Mouse (Mus musculus): ENCODE results near the gene Nxt2. TPM values are rescaled to one million over a fixed set of nuclear protein-coding genes. Genes with fewer than 3 reads are reported as not detected.

The Nxt2 gene
- total and polyA plus RNA-seq, 2 experiments from 2014 or later = 16.7 to 26.6 TPM

DNA sequence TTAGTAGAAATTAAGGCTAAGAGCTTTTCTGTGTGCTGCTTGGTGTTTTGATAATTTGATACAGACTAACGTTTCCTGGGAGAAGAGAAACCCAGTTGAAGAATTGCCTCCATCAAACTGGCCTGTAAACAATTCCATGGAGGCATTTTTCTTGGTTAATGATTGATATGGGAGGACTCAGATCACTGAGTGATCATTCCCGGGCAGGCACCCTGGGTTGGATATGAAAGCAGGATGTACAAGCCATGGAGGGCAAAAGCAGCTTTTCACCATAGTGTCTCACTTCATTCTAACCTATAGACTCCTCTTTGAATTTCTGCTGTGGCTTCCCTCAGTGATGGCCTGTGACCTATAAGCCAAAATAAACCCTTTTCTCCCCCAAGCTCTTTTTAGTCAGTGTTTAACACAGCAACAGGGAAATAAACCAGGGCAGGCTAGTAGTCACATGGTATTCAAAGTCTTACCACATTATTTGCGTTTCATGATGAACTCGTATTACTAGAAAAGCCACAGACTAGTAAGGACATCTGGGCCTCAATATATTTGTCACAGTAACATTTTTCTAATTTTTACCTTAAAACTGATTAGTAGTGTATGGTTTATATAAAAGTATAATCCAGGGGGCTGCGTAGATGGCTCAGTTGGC is 19.2 kb downstream of the Nxt2 start:
- Histone ChIP-seq H3K4me2 (ENCODE audit: low read depth, low read length) (no peak overlapping the region), H3K9ac (replicated peaks; ENCODE audit: low read length) (no peak overlapping the region), H3K9me3 (ENCODE audit: low read length) (no peaks in the 10 kb centered on the region), H3K27ac (no peak overlapping the region), H3K36me3 (ENCODE audit: insufficient read depth, low read length) (no peaks in the 10 kb centered on the region), H3K4me1 (ENCODE audit: insufficient read depth, low read length) (no peaks in the 10 kb centered on the region), H3K27me3 (ENCODE audit: insufficient read depth, low read length) (no peaks in the 10 kb centered on the region), H3K4me3 (ENCODE audit: low read length) (no peak overlapping the region)
- ATAC-seq (no peak), DNase-seq (ENCODE audit: low spot score) (no peak)
- 78% methylated on average over 5 of the region's 5 CpGs for WGBS
- TF ChIP-seq CTCF (IDR thresholded peaks at IDR 0.05; ENCODE audit: low read depth) = no peak

DNA sequence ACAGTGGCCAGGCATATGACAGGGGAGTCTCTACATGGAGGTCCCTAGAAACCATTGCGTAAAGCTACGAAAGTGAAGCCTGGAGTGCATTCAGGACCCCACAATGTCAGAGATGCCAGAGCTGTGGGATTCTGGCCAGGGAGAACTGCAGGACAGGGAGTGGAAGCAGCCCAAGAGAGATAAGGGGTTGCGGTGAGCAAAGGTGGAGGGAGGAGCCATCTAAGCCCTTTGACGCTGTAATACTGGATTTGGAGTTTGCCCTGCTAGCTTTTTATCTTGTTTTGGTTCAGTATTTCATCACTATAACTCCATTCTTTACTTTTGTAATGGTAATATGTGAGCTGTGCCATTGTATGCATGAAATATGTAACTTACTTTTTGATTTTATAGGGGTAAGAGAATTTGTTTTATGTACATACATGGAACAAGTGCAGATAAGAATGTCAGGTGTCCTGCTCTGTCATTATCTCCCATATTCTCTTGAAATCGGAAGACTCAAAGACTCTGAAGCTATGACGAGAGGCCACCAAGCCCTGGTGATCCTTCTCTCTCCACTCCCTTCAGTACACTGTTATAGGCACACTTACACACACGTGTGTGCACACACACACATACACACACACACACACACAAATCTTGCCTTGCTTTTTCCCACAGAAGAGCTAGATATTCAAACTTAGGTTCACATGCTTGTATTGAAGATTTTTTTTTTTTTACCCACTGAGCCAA is 23.6 kb downstream of the Nxt2 start:
- Histone ChIP-seq H3K36me3 (ENCODE audit: insufficient read depth, low read length) (no peaks in the 10 kb centered on the region), H3K4me2 (ENCODE audit: low read depth, low read length) (no peak overlapping the region), H3K27me3 (ENCODE audit: insufficient read depth, low read length) (no peaks in the 10 kb centered on the region), H3K9me3 (ENCODE audit: low read length) (no peaks in the 10 kb centered on the region), H3K4me1 (ENCODE audit: insufficient read depth, low read length) (no peaks in the 10 kb centered on the region), H3K4me3 (ENCODE audit: low read length) (no peak overlapping the region), H3K27ac (no peak overlapping the region), H3K9ac (replicated peaks; ENCODE audit: low read length) (no peak overlapping the region)
- ATAC-seq = no peak
- 79% methylated on average over 7 of the region's 7 CpGs for WGBS
- no peak for DNase-seq (ENCODE audit: low spot score)
- no peak for TF ChIP-seq CTCF (IDR thresholded peaks at IDR 0.05; ENCODE audit: low read depth)

DNA sequence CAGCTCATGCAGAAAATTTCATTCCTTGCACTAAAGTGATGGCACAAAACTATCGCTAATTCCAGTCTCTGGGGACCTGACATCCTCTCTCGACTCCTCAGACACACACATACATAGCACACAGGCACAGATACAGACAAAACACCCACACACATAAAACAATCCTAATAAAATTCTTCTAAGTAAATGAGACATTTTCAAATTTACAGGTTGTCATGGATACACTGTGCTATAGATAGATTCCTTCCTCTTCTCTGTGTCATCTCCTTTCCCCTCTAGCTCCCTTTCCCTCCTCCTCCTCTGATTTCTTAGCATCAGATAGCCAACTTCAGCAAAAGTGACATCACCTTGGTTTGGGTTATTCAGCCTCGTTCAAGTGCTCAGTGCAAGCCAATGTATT is 49.5 kb downstream of the Nxt2 start:
- H3K36me3 ChIP-seq (ENCODE audit: insufficient read depth, low read length) = no peaks in the 10 kb centered on the region
- no peak for TF ChIP-seq CTCF (IDR thresholded peaks at IDR 0.05; ENCODE audit: low read depth)

GRCm38 (mm10) chrX:142276573-142276972 is 50.0 kb downstream of the Nxt2 start:
- no peaks in the 10 kb centered on the region for H3K4me1 ChIP-seq (ENCODE audit: insufficient read depth, low read length)
- no peaks in the 10 kb centered on the region for H3K27me3 ChIP-seq (ENCODE audit: insufficient read depth, low read length)
- DNase-seq (ENCODE audit: low spot score) = no peak
- H3K36me3 ChIP-seq (ENCODE audit: insufficient read depth, low read length) = no peaks in the 10 kb centered on the region
- WGBS = 64% methylated on average over 3 of the region's 3 CpGs
- H3K4me2 ChIP-seq (ENCODE audit: low read depth, low read length) = no peak overlapping the region
- no peak overlapping the region for H3K4me3 ChIP-seq (ENCODE audit: low read length)
- no peak overlapping the region for H3K27ac ChIP-seq
- ATAC-seq = no peak
- no peak overlapping the region for H3K9ac ChIP-seq (replicated peaks; ENCODE audit: low read length)
- no peaks in the 10 kb centered on the region for H3K9me3 ChIP-seq (ENCODE audit: low read length)
- no peak for TF ChIP-seq CTCF (IDR thresholded peaks at IDR 0.05; ENCODE audit: low read depth)

More for the DNA sequence above, 49.5 kb downstream of the Nxt2 start:
- Histone ChIP-seq H3K9me3 (ENCODE audit: low read length) (no peaks in the 10 kb centered on the region), H3K4me2 (ENCODE audit: low read depth, low read length) (no peak overlapping the region), H3K4me3 (ENCODE audit: low read length) (no peak overlapping the region), H3K27ac (no peak overlapping the region), H3K27me3 (ENCODE audit: insufficient read depth, low read length) (no peaks in the 10 kb centered on the region), H3K4me1 (ENCODE audit: insufficient read depth, low read length) (no peaks in the 10 kb centered on the region), H3K9ac (replicated peaks; ENCODE audit: low read length) (no peak overlapping the region)
- ATAC-seq (no peak), DNase-seq (ENCODE audit: low spot score) (no peak)
- 59% methylated on average over 3 of the region's 3 CpGs for WGBS

DNA sequence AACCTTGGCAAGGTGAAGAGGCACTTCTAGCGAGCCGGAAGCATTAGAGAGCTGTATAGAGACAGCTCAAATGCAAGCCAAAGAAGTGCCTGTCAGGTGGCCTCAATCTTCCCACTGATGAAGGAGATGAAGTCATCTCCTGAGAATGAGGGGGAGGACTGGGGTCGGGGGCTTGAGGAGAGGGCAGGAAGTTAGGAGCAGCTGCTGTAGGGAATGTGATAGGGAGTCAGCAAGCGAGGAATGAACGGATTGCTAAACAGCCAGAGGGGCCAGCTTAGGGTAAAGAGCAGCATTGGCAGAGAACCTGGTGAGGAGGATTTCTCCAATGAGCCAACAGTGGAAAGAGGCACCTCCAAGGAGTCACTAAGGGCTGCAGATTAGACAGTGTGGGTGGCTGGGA is 59.3 kb downstream of the Nxt2 start:
- TF ChIP-seq CTCF (IDR thresholded peaks at IDR 0.05; ENCODE audit: low read depth) = no peak
- no peak for ATAC-seq

More for the DNA sequence above, 59.3 kb downstream of the Nxt2 start:
- no peaks in the 10 kb centered on the region for H3K4me1 ChIP-seq (ENCODE audit: insufficient read depth, low read length)
- no peaks in the 10 kb centered on the region for H3K36me3 ChIP-seq (ENCODE audit: insufficient read depth, low read length)
- no peak overlapping the region for H3K27ac ChIP-seq
- no peaks in the 10 kb centered on the region for H3K9me3 ChIP-seq (ENCODE audit: low read length)
- DNase-seq (ENCODE audit: low spot score) = no peak
- no peak overlapping the region for H3K4me2 ChIP-seq (ENCODE audit: low read depth, low read length)
- H3K9ac ChIP-seq (replicated peaks; ENCODE audit: low read length) = no peak overlapping the region
- no peaks in the 10 kb centered on the region for H3K27me3 ChIP-seq (ENCODE audit: insufficient read depth, low read length)
- H3K4me3 ChIP-seq (ENCODE audit: low read length) = no peak overlapping the region
- 56% methylated on average over 5 of the region's 5 CpGs for WGBS

Other genes with a start within 250 kb of the Nxt2 start
- 0.21 and 0.36 TPM in 2 replicates for gene Gucy2f, start 29.8 kb upstream of the Nxt2 start, total RNA-seq (2014; rRNA removed)
- gene Gucy2f, start 29.8 kb upstream of the Nxt2 start, polyA plus RNA-seq (2015; fragmentation: Nextera tagmentation; extraction: Ambion mirVana) = 0.05 and 0.15 TPM in 2 replicates
- 97.3 and 108 TPM in 2 replicates for gene Kcne1l, start 79.5 kb downstream of the Nxt2 start, total RNA-seq (2014; rRNA removed)
- gene Kcne1l, start 79.5 kb downstream of the Nxt2 start, polyA plus RNA-seq (2015; fragmentation: Nextera tagmentation; extraction: Ambion mirVana) = 68.9 and 76.8 TPM in 2 replicates
- 28.2 and 30.0 TPM in 2 replicates for gene Acsl4, start 163.8 kb downstream of the Nxt2 start, total RNA-seq (2014; rRNA removed)
- gene Acsl4, start 163.8 kb downstream of the Nxt2 start, polyA plus RNA-seq (2015; fragmentation: Nextera tagmentation; extraction: Ambion mirVana) = 30.3 and 31.4 TPM in 2 replicates